Mouse (Mus musculus) heart, embryonic 13.5 days (tissue): ENCODE data around the gene St5. TPM values are rescaled to one million over a fixed set of nuclear protein-coding genes. Genes with fewer than 3 reads are reported as not detected.

Experiments used
- ATAC-seq: fragments of 200-750 bp; cut with Nextera tagmentation; 2 replicates; pipeline ENCODE4 v1.8.0; 2017; ENCODE audit warnings: moderate TSS enrichment; ENCODE audit not compliant: insufficient number of reproducible peaks, low FRiP score, low TSS enrichment; ENCODE audit errors: extremely low read depth
- H3K27ac ChIP-seq: fragments of 300-500 bp; sonication (generic); replicated peaks from 2 replicates; pipeline ENCODE4 v1.5.1; 2015; ENCODE audit warnings: moderate library complexity, mild to moderate bottlenecking, inconsistent platforms
- H3K27me3 ChIP-seq: fragments of 300-500 bp; sonication (generic); replicated peaks from 2 replicates; pipeline ENCODE4 v1.6.1; 2015; ENCODE audit warnings: mild to moderate bottlenecking, inconsistent platforms
- H3K36me3 ChIP-seq: fragments of 300-500 bp; sonication (generic); 2 replicates; pipeline ENCODE4 v1.6.1; 2015; ENCODE audit warnings: mild to moderate bottlenecking, inconsistent platforms
- H3K4me1 ChIP-seq: fragments of 300-500 bp; sonication (generic); 2 replicates; pipeline ENCODE4 v1.6.1; 2015; ENCODE audit warnings: inconsistent platforms
- H3K4me2 ChIP-seq: fragments of 300-500 bp; sonication (generic); 2 replicates; pipeline ENCODE4 v1.6.1; 2015; ENCODE audit warnings: inconsistent platforms, mild to moderate bottlenecking, moderate library complexity
- H3K4me3 ChIP-seq: fragments of 300-500 bp; sonication (generic); 2 replicates; pipeline ENCODE4 v1.5.1; 2015; ENCODE audit warnings: moderate library complexity, mild to moderate bottlenecking, inconsistent platforms
- H3K9ac ChIP-seq: fragments of 300-500 bp; sonication (generic); 2 replicates; pipeline ENCODE4 v1.6.1; 2015; ENCODE audit warnings: inconsistent platforms, mild to moderate bottlenecking, moderate library complexity
- H3K9me3 ChIP-seq: fragments of 300-500 bp; sonication (generic); 2 replicates; pipeline ENCODE4 v1.6.1; 2016; ENCODE audit warnings: inconsistent platforms
- WGBS: fragments of 180-500 bp; shearing (Covaris S2); methylation state at CpG from one replicate; pipeline ENCODE4 v1.1.7; 2015; ENCODE audit warnings: mixed read lengths; 5-methylcytosine and 5-hydroxymethylcytosine counted together
- polyA plus RNA-seq: library from polyadenylated mRNA; unstranded; fragments of >200 nt; fragmentation: Nextera tagmentation; extraction: Ambion mirVana; gene quantifications from 2 replicates; pipeline ENCODE4 v1.2.1, GENCODE M21; 2015

St5 gene
- polyA plus RNA-seq, 1 experiment from 2014 or later = 30.6 TPM

DNA sequence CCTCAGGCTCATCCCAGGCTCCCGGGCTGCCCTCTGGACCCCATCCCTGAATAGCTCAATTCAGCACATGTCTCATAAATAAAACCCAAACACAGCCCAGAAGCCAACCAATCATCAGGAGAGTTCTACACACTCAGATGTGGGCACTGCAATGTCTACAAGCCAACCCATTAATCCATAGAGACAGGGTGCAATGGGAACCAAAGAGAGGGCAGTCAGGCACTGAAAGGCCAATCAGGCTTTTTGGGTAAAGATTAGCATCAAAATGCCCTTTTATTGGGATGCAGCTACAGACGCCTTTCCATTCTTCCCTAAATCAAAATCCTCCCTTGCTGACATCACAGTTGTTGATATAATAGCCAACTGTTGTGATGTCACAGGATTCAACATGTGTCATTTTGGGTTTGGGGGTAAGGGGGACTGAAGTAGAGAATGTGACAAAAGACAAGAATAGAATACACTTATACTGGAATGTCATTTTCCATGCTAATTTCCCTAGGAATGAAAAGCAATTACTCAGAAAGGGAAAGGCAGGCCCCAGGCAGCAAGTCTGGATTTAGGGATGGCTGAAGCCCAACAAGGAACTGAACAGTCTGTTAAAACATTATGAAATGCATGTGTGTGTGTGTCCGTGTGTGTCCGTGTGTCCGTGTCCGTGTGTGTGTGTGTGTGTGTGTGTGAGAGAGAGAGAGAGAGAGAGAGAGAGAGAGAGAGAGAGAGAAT is 123.7 kb downstream of the St5 start:
- H3K4me2 ChIP-seq = no peak overlapping the region
- WGBS = 70% methylated on average over 6 of the region's 6 CpGs
- H3K27ac ChIP-seq = peak overlapping the region; percentile 70
- H3K36me3 ChIP-seq = no peaks in the 10 kb centered on the region
- ATAC-seq = no peak
- no peak overlapping the region for H3K9ac ChIP-seq
- H3K4me3 ChIP-seq = no peak overlapping the region
- H3K9me3 ChIP-seq = no peaks in the 10 kb centered on the region
- peaks cover 66% of the 10 kb centered on the region for H3K4me1 ChIP-seq
- H3K27me3 ChIP-seq = no peaks in the 10 kb centered on the region

DNA sequence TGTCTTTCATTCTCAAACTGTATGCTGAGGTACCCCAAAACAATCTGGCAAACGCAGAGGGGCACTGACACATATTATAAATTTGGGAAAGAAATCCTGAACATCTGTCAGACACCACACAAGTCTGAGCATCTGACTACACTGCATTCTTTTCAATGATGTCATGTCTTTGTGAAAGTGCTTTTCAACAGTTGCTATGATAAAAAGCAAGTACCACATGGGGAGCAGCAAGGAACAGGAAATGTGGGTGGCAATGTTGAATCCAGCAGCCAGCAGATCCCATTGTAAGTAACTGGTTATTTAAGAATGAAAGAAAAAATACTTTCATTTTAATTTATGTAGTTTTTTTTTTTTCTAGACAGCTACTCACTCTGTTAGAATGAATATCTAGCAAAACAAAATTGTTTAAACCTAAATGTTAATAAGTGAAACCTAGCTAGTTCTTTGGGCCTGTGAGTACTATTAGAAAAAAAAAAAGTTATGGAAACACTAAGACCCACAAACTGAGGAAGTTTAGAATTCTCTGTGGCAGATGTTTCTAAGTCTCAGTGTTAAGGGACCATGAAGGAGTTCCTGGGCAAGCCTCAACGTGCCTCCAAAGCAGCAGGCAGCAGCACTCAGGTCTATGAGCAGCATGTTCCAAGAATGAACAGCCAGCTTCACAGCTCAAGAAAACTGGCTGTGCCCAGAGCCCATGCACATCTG is 124.4 kb downstream of the St5 start:
- H3K9me3 ChIP-seq = no peaks in the 10 kb centered on the region
- no peak for ATAC-seq
- no peak overlapping the region for H3K9ac ChIP-seq
- WGBS = 53% methylated on average over 2 of the region's 2 CpGs
- H3K4me3 ChIP-seq = no peak overlapping the region
- H3K36me3 ChIP-seq = 0 out of 2 replicates have a peak, but pooled peaks cover 2% of the 10 kb centered on the region
- peaks cover 73% of the 10 kb centered on the region for H3K4me1 ChIP-seq
- H3K27me3 ChIP-seq = no peaks in the 10 kb centered on the region
- H3K4me2 ChIP-seq = no peak overlapping the region
- H3K27ac ChIP-seq = peak overlapping the region; percentile 70

DNA sequence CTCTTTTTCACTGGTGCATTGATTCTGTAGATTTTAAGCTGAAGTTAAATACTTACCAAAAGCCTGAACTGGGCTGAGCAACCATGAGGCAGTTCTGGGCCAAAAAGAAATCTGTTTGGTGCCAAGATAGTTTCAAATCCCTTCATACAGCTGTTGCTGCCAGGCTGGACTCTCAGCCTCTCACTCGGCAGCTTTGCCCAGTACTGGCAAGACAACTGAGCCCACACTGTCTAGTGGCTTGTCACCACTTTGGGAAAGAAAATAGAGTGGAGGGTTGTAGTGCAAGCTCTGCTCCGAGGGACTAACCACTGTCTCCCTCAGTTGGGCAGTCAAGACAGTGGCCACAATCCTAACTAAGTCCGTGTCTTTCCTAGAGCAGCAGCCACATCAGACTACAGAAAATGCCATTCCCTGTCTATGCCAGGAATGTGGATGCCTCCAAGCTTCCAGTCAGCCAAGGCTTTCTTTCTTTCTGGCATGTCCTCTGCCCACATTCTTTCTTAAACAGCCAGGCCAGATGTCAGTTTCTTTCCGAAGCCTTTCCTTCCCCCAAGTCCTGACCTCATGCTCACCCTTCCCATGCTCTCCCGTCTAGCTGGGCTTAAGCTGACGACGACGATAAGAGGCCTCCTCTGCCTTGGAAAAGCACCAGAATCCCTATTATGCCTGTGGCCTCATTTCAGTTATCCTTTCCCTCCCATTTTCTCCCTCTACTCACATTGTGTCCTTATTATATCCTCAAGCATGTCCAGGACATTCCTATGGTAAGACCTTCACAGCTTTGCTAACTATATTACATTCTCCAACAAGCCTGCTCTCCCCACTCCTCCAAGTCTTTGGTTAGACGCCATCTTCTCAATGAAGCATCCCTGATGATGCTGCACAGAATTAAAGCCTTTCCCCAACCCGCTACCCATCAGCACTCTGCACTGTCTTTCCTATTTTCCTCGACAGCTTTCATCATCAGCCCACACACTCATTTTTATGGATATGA is 126.8 kb downstream of the St5 start:
- Histone ChIP-seq H3K4me2 (peak overlapping the region; percentile 42), H3K27ac (peak overlapping the region; percentile 87), H3K9me3 (no peaks in the 10 kb centered on the region), H3K27me3 (no peaks in the 10 kb centered on the region), H3K4me3 (no peak overlapping the region), H3K36me3 (0 out of 2 replicates have a peak, but pooled peaks cover 6% of the 10 kb centered on the region), H3K4me1 (peaks cover 68% of the 10 kb centered on the region), H3K9ac (peak overlapping the region; percentile 53)
- 26% methylated on average over 11 of the region's 11 CpGs for WGBS
- ATAC-seq = no peak

DNA sequence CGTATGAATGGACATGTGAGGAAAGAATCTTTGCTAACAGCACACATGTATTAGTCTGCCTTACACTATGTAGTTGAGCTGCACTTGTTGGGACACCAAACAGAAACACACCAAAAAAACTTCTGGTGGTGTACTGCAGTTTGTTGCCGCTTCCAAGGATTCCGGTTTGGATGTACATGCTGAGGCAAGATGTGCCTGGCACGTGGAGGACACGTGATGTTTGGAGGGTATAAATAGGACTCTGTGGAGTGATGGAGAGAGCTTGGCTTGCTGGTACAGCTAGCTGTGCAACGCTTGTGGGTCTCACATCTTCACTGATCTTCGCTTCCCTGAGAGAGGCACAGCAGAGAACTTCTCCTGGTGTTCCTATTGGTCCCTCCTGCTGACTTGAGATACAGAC is 129.2 kb downstream of the St5 start:
- no peak for ATAC-seq
- Histone ChIP-seq H3K9me3 (no peaks in the 10 kb centered on the region), H3K27ac (0 out of 2 replicates have a peak overlapping the region, but pooled peaks have one; percentile 87), H3K9ac (no peak overlapping the region), H3K27me3 (no peaks in the 10 kb centered on the region), H3K36me3 (peaks cover 13% of the 10 kb centered on the region), H3K4me3 (no peak overlapping the region), H3K4me1 (peaks cover 56% of the 10 kb centered on the region), H3K4me2 (no peak overlapping the region)
- WGBS = 72% methylated on average over 7 of the region's 7 CpGs

DNA sequence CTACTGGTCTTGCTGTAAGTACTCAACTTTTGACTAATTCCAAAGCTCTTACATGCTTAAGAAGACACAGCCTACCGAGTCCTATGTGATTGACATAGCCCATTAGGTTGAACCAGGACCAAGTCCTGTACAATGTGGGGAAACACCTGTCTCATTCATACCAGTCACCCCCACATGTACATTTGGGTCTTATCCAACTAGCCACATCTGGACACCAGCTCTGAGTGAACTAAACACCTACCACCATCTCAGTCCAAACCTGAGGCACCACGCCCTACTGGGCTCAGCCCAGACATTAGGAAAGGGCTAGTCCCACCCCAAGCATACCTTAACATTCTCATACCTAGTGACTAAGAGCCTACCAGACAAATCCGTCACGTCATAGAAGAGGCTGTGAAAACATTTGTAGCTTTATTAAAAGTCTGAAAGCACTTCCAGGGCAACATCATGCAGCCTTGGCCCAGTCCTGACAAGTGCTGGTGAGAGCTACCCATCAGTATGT is 135.0 kb downstream of the St5 start:
- no peak for ATAC-seq
- Histone ChIP-seq H3K4me1 (peaks cover 46% of the 10 kb centered on the region), H3K9me3 (no peaks in the 10 kb centered on the region), H3K27me3 (no peaks in the 10 kb centered on the region), H3K27ac (no peak overlapping the region), H3K36me3 (peaks cover 36% of the 10 kb centered on the region), H3K9ac (no peak overlapping the region), H3K4me3 (no peak overlapping the region), H3K4me2 (no peak overlapping the region)
- 84% methylated on average over 4 of the region's 4 CpGs for WGBS

DNA sequence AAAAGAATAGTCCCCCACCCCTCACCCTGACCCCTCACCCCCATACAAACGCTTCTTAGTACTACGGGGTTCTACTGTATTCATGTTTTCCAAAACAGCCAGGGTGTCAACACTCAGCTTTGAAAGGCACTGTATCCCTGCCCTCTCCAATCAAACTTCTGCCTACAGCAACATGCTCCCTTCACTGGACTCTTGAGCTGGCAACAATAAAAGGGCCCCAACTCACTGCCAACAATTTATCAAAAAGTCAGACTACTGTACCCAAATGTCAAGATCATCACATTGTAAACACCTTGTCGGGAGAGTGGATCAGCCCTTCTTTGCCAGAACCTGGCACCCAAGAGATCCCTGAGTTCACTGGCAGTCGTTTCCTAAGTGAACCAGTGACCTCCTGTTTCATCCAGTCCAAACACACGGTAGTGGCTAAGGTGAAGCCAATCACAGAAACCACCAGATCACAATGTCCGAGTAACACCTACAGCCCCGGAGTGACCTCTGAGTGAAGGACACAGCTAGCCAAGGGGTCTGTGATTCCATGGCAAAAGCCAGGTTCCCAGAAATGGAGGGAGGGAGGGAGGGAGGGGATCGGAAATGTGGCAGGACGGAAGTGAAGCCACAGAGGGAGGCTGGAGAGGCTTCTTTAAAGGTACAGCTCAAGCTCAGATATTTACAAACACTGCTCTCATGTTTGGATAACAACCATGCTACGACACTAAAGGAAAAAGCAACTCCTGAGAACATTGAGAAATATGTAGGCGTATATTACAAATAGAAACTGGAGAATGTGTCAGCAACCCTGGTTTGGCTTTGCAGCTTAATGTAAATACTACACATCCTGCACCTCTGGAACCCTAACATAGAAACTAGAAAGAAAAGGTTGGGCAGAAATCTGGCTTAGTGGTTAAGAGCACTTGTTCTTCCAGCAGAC is 136.3 kb downstream of the St5 start:
- 53% methylated on average over 11 of the region's 11 CpGs for WGBS
- Histone ChIP-seq H3K27me3 (no peaks in the 10 kb centered on the region), H3K9me3 (no peaks in the 10 kb centered on the region), H3K4me2 (no peak overlapping the region), H3K27ac (no peak overlapping the region), H3K4me1 (peaks cover 57% of the 10 kb centered on the region), H3K9ac (no peak overlapping the region), H3K36me3 (peaks cover 36% of the 10 kb centered on the region), H3K4me3 (no peak overlapping the region)
- ATAC-seq = no peak

DNA sequence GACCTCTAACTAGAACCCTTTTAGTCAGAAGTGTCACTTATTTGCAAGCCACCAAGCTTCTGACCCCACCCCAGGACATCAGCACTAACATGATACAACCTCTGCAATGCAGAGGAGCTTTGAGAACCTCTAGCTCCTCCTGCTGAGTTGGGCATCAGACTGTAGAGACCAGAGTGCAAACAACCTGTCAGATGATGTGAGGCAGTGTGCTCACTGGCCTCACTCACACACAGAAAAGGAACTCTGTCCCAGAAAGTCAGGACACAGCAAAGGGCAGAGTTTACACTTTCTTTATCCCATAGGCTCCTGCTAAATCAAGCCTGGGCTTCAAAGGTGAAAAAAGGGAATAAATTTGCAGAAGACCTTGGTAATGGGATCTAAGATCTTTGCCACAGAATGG is 137.1 kb downstream of the St5 start:
- Histone ChIP-seq H3K4me2 (no peak overlapping the region), H3K36me3 (peaks cover 36% of the 10 kb centered on the region), H3K9me3 (no peaks in the 10 kb centered on the region), H3K9ac (no peak overlapping the region), H3K27me3 (no peaks in the 10 kb centered on the region), H3K4me3 (no peak overlapping the region), H3K27ac (no peak overlapping the region), H3K4me1 (peaks cover 62% of the 10 kb centered on the region)
- ATAC-seq = no peak

DNA sequence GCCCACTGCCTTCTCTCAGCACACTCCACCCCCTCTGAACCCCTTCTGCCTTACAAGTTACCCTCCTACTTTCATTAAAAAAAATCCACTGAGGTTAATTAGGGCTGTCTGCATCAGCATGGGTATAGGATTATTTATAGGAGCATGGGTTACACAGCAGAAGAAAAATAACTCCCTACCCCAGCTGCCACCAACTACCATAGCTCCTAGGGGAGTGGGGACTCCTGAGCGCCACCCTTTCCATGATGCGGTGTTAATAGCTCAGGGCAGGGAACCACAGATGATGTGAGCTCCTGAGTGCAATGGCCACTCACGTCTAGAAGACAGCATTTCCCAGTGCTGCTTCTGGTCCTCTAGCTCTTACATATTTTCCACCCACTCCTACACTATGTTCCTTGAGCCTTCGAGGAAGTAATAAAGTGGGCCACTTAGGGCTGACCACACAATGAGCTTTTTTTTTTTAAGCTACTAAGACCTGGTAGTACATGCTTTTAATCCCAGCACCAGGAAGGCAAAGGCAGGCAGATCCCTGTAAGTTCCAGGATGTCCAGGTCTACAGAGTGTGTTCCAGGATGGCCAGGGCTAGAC is 139.5 kb downstream of the St5 start:
- peak overlapping the region; percentile 72; the same call in 1 of the 2 replicates for H3K27ac ChIP-seq
- H3K4me1 ChIP-seq = peaks cover 82% of the 10 kb centered on the region
- H3K4me3 ChIP-seq = no peak overlapping the region
- ATAC-seq = no peak
- peaks cover 27% of the 10 kb centered on the region for H3K36me3 ChIP-seq
- 70% methylated on average over 4 of the region's 4 CpGs for WGBS
- H3K9me3 ChIP-seq = no peaks in the 10 kb centered on the region
- H3K4me2 ChIP-seq = no peak overlapping the region
- peak overlapping the region; percentile 50; the same call in 1 of the 2 replicates for H3K9ac ChIP-seq
- H3K27me3 ChIP-seq = no peaks in the 10 kb centered on the region

DNA sequence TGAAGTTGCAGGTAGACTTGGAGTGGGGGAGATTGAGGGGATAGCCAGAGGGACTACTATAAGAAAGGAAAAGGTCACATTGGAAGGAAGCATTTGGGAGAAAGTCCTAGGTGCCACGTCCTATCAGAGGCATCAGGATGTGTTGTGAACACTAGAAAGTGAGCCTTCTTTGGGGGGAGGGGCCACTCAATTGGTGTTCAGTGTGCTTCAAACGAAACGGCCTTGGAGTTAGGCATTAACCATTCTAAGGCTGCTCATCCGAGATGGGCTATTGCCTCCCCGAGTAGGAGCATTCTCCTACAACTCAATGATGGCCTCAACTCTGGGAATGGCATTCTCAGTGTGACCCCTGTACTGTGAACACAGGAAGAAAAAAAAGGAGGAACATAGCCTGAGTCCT is 140.7 kb downstream of the St5 start:
- Histone ChIP-seq H3K9me3 (no peaks in the 10 kb centered on the region), H3K27ac (peak overlapping the region; percentile 72), H3K4me3 (no peak overlapping the region), H3K4me1 (peaks cover 71% of the 10 kb centered on the region), H3K27me3 (no peaks in the 10 kb centered on the region), H3K9ac (peak overlapping the region; percentile 45; the same call in 1 of the 2 replicates), H3K36me3 (peaks cover 15% of the 10 kb centered on the region), H3K4me2 (peak overlapping the region; percentile 40)
- no peak for ATAC-seq
- WGBS = 61% methylated on average over 5 of the region's 5 CpGs

DNA sequence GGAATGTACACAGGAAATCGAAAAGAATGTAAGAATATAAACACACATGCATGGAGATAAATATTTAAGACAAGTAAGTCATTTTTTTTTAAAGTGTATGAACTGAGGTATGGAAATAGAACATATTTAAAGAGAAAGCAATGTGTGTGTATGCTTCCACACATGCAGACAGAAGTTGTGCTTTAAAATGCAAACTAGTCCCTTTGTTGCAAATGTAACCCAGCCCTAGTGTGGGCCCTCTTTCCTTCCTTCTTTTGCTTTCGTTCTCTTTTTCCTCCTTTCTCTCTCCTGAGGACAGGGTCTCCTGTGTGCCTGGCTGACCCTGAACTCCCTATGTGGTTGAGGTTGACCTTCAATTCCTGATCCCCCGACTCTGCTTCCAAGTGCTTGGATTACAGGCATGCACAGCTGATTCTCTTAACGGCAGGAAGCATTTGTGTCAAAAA is 141.2 kb downstream of the St5 start:
- H3K4me3 ChIP-seq = no peak overlapping the region
- ATAC-seq = no peak
- peaks cover 14% of the 10 kb centered on the region for H3K36me3 ChIP-seq
- no peaks in the 10 kb centered on the region for H3K27me3 ChIP-seq
- 41% methylated on average over 4 of the region's 4 CpGs for WGBS
- no peaks in the 10 kb centered on the region for H3K9me3 ChIP-seq
- peaks cover 67% of the 10 kb centered on the region for H3K4me1 ChIP-seq
- peak overlapping the region; percentile 40 for H3K4me2 ChIP-seq
- H3K27ac ChIP-seq = peak overlapping the region; percentile 72
- H3K9ac ChIP-seq = peak overlapping the region; percentile 45; the same call in 1 of the 2 replicates
